Mouse (Mus musculus) right cerebral cortex, postnatal 25 days (tissue): Measurements from ENCODE around the gene Slc35f3.

Source experiments
- DNase-seq: peaks from one replicate; pipeline ENCODE4 v3.0.0; 2022

Slc35f3 gene

GRCm38 (mm10) chr8:126422174-126422919 lies 124.0 kb downstream of the Slc35f3 start, which contains the start of gene Coa6:
Gene Coa6 (plus strand): TSS chr8:126422515.
- peak; percentile 97 for DNase-seq

- DNase-seq, result no peak
Observed at GRCm38 (mm10) chr8:126422920-126423300, 124.6 kb downstream of the Slc35f3 start.

GRCm38 (mm10) chr8:126424163-126424562 lies 125.8 kb downstream of the Slc35f3 start:
- DNase-seq, result no peak

- no peak for DNase-seq
Observed at GRCm38 (mm10) chr8:126424946-126425345, 126.6 kb downstream of the Slc35f3 start.

GRCm38 (mm10) chr8:126429635-126430034 lies 131.3 kb downstream of the Slc35f3 start:
- DNase-seq, result no peak

GRCm38 (mm10) chr8:126433827-126434226 lies 135.5 kb downstream of the Slc35f3 start:
- DNase-seq, result peak; percentile 38

GRCm38 (mm10) chr8:126438937-126439336 lies 140.6 kb downstream of the Slc35f3 start:
- DNase-seq, result no peak
